Mouse (Mus musculus) neural tube, embryonic 11.5 days (tissue): ENCODE data around the gene Slc44a2. TPM values are rescaled to one million over a fixed set of nuclear protein-coding genes. Genes with fewer than 3 reads are reported as not detected.

ENCODE experiments used
- ATAC-seq: fragments of 200-750 bp; cut with Nextera tagmentation; 2 replicates; pipeline ENCODE4 v1.8.0; 2017; ENCODE audit warnings: moderate number of reproducible peaks, mild to moderate bottlenecking, moderate TSS enrichment, moderate library complexity; ENCODE audit not compliant: insufficient read depth, low FRiP score, low TSS enrichment
- DNase-seq: peaks from one replicate; pipeline ENCODE4 v3.0.0-alpha.2; 2015; ENCODE audit warnings: low spot score
- H3K27ac ChIP-seq: fragments of 300-500 bp; sonication (generic); 2 replicates; pipeline ENCODE4 v1.5.1; 2014; ENCODE audit warnings: low read depth, mild to moderate bottlenecking, low read length
- H3K27me3 ChIP-seq: fragments of 300-500 bp; sonication (generic); 2 replicates; pipeline ENCODE4 v1.6.1; 2014; ENCODE audit warnings: mild to moderate bottlenecking, low read length, mixed read lengths; ENCODE audit not compliant: control insufficient read depth, insufficient read depth
- H3K36me3 ChIP-seq: fragments of 300-500 bp; sonication (generic); 2 replicates; pipeline ENCODE4 v1.6.1; 2014; ENCODE audit warnings: mild to moderate bottlenecking, low read length, moderate library complexity, mixed read lengths; ENCODE audit not compliant: control insufficient read depth, insufficient read depth
- H3K4me1 ChIP-seq: fragments of 300-500 bp; sonication (generic); 2 replicates; pipeline ENCODE4 v1.6.1; 2014; ENCODE audit warnings: low read length, mixed read lengths; ENCODE audit not compliant: control insufficient read depth, insufficient read depth
- H3K4me2 ChIP-seq: fragments of 300-500 bp; sonication (generic); 2 replicates; pipeline ENCODE4 v1.6.1; 2014; ENCODE audit warnings: low read depth, mild to moderate bottlenecking, moderate library complexity
- H3K4me3 ChIP-seq: fragments of 300-500 bp; sonication (generic); 2 replicates; pipeline ENCODE4 v1.5.1; 2014; ENCODE audit warnings: low read depth, low read length
- H3K9ac ChIP-seq: fragments of 300-500 bp; sonication (generic); 2 replicates; pipeline ENCODE4 v1.6.1; 2014; ENCODE audit warnings: mild to moderate bottlenecking, low read length
- H3K9me3 ChIP-seq: fragments of 300-500 bp; sonication (generic); 2 replicates; pipeline ENCODE4 v1.6.1; 2016; ENCODE audit warnings: low read length; ENCODE audit not compliant: control insufficient read depth
- WGBS: fragments of 180-500 bp; shearing (Covaris S2); extraction: QIAGEN DNeasy Blood & Tissue Kit; methylation state at CpG from one replicate; pipeline ENCODE4 v1.1.7; 2014; 5-methylcytosine and 5-hydroxymethylcytosine counted together
- polyA plus RNA-seq: library from polyadenylated mRNA; unstranded; fragments of >200 nt; fragmentation: Nextera tagmentation; extraction: Ambion mirVana; gene quantifications from 2 replicates; pipeline ENCODE4 v1.2.1, GENCODE M21; 2014

The Slc44a2 gene
- polyA plus RNA-seq, 1 experiment from 2014 or later: 81.5 TPM

DNA sequence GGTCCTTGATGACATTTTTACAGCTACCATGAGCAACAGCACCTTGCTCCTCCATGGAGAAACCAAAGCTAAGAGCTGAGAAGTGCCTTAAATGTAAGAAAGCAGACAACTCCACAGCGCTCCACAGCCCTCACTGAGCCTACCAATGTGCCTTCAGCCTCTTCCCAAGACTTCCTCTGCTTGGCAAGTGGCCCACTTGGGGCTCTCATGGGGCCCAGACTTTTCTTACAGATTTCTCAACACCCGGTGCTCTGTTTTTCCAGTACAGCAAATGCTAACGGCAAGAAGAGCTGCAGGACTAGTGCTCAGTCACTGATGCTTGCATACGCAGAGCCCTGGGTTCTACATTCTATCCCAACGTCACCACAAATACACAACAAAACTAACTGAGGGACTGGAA lies 42.7 kb upstream of the Slc44a2 start:
- Histone ChIP-seq H3K27me3 (no peaks in the 10 kb centered on the region), H3K9ac (no peak overlapping the region), H3K4me3 (no peak overlapping the region), H3K36me3 (peaks cover 37% of the 10 kb centered on the region), H3K4me1 (no peaks in the 10 kb centered on the region), H3K4me2 (no peak overlapping the region), H3K27ac (no peak overlapping the region), H3K9me3 (no peaks in the 10 kb centered on the region)
- ATAC-seq (no peak), DNase-seq (no peak)
- 97% methylated on average over 5 of the region's 5 CpGs for WGBS

DNA sequence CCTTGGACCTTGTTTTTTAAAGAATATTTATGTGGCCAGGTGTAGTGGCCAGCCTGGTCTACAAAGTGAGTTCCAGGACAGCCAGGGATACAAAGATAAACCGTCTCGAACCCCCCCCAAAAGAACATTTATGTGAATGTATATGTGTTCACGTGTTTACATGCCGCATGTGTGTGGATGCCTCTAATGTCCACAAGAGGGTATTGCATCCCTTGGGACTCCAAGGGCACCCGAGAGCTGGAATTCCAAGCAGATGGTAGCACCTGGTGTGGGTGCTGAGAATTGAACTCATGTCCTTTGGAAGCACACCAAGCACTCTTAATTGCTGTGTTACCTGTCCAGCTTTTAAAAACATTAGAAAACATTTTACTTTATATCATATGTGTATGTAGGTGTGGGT lies 36.9 kb upstream of the Slc44a2 start:
- H3K9me3 ChIP-seq: no peaks in the 10 kb centered on the region
- H3K4me1 ChIP-seq: peaks cover 10% of the 10 kb centered on the region
- no peak for DNase-seq
- H3K36me3 ChIP-seq: peaks cover 17% of the 10 kb centered on the region
- H3K4me3 ChIP-seq: no peak overlapping the region
- no peak for ATAC-seq
- 92% methylated on average over 5 of the region's 5 CpGs for WGBS
- H3K4me2 ChIP-seq: no peak overlapping the region
- H3K27ac ChIP-seq: no peak overlapping the region
- no peak overlapping the region for H3K9ac ChIP-seq
- H3K27me3 ChIP-seq: no peaks in the 10 kb centered on the region

DNA sequence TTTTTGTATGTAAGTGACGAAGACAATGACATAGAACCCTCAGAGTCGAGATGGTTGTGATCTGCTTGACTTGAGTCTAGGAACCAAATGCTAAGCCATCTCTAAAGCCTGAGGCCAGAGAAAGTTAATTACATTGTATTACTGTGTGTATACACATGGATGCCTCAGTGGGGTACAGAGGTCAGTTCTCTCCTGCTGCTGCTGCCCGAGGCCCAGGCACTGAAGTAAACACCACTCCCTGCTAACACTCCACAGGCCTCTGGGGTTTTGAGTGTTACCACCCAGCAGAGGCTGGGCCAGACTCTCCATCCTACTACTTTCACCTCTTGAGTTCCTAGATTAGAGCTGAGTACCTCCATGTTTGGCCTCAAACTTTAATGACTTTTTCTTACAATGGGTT lies 36.5 kb upstream of the Slc44a2 start:
- H3K27ac ChIP-seq: no peak overlapping the region
- H3K9me3 ChIP-seq: no peaks in the 10 kb centered on the region
- H3K36me3 ChIP-seq: peaks cover 13% of the 10 kb centered on the region
- WGBS: 89% methylated on average over 3 of the region's 3 CpGs
- H3K27me3 ChIP-seq: no peaks in the 10 kb centered on the region
- peaks cover 12% of the 10 kb centered on the region for H3K4me1 ChIP-seq
- no peak overlapping the region for H3K9ac ChIP-seq
- H3K4me3 ChIP-seq: no peak overlapping the region
- no peak for ATAC-seq
- H3K4me2 ChIP-seq: no peak overlapping the region
- no peak for DNase-seq

DNA sequence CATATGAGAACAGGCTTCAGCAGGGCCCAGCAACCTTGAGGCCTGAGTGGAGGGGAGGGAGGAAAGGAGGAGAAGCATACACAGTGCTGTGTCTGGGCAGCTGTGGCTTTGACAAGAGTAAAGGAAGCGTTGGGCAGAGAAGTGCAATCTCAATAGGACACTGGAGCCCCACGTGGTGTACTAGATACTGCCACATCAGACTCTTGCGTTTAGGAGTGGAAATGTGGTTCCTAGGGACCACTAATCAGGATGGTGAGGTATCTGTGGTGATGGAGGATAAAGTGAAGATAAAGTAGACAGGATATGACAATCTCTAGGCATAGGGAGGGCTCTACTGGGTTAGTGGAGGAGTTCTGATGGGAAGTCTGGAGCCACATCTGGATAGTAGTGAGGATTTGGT lies 33.7 kb upstream of the Slc44a2 start:
- H3K36me3 ChIP-seq: peaks cover 2% of the 10 kb centered on the region; the same call in 1 of the 2 replicates
- peaks cover 18% of the 10 kb centered on the region for H3K4me1 ChIP-seq
- no peaks in the 10 kb centered on the region for H3K27me3 ChIP-seq
- WGBS: 66% methylated on average over 3 of the region's 3 CpGs
- H3K27ac ChIP-seq: no peak overlapping the region
- peak overlapping the region; percentile 78 for H3K4me2 ChIP-seq
- DNase-seq: no peak
- no peaks in the 10 kb centered on the region for H3K9me3 ChIP-seq
- H3K9ac ChIP-seq: peak overlapping the region; percentile 66; the same call in 1 of the 2 replicates
- peak overlapping the region; percentile 79 for H3K4me3 ChIP-seq
- ATAC-seq: no peak

DNA sequence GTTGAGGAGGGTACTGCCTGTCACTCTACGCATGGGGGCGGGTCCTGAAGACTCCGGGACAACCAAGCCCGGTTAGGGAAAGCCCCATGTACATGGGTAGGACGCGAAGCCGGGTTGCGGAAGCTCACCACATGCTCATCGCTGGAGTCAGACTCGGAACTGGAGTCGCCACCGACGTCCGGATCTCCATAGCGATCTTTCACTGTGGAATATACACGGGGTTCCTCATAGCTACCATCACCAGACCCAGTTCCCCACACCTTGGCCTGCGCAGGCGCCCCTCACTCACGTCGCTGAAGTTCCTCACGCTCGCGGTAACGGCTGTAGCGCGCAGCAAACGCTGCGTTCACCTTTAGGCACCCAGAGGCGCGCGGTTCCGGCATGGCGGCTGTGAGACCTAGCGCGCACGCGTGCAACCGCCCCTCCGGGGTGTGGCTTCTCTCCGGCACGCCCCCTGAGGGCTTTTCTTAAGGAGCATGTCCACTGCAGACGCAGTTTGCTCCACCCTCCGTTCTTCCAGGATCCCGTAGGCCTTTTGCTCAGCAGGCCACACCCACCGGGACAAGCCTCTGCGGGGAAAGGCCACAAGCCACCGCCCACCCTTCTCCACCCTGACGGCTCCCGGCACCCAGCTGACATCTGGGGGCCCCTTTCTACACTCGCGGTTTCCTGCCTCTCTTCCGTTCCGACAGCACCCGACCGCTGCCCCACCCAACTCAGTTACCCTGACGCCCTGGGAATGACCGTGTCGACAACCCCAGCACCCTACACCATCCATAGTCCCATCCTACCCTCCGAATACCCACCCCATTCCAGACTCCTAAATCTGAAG lies 32.7 kb upstream of the Slc44a2 start, which contains the start of gene Kri1:
Gene Kri1, minus strand, starts transcription at position 399 of the 832 bp plus-strand sequence.
- peak within 1 kb of the TSS; percentile 60; the same call in 1 of the 2 replicates for H3K27ac ChIP-seq

GRCm38 (mm10) chr9:21288404-21289336 lies 31.8 kb upstream of the Slc44a2 start:
- no peak for ATAC-seq
- Histone ChIP-seq H3K4me2 (peak overlapping the region; percentile 78), H3K9ac (peak overlapping the region; percentile 42; the same call in 1 of the 2 replicates), H3K36me3 (peaks cover 2% of the 10 kb centered on the region; the same call in 1 of the 2 replicates), H3K4me3 (peak overlapping the region; percentile 79), H3K27ac (no peak overlapping the region), H3K27me3 (no peaks in the 10 kb centered on the region), H3K9me3 (no peaks in the 10 kb centered on the region), H3K4me1 (peaks cover 18% of the 10 kb centered on the region)
- WGBS: 78% methylated on average over 13 of the region's 13 CpGs
- DNase-seq: no peak

More for the DNA sequence above, 32.7 kb upstream of the Slc44a2 start, which contains the start of gene Kri1:
- H3K9ac ChIP-seq: peak within 1 kb of the TSS; percentile 66
- WGBS: 1% methylated on average over 57 of the region's 59 CpGs
- no peaks in the 10 kb centered on the region for H3K9me3 ChIP-seq
- H3K4me3 ChIP-seq: peak within 1 kb of the TSS; percentile 79
- peak; percentile 97 for DNase-seq
- H3K4me1 ChIP-seq: peaks cover 18% of the 10 kb centered on the region
- H3K27me3 ChIP-seq: no peaks in the 10 kb centered on the region
- ATAC-seq: peak; percentile 49
- H3K4me2 ChIP-seq: peak within 1 kb of the TSS; percentile 78
- H3K36me3 ChIP-seq: peaks cover 2% of the 10 kb centered on the region; the same call in 1 of the 2 replicates

GRCm38 (mm10) chr9:21289337-21289671 lies 31.2 kb upstream of the Slc44a2 start:
- peaks cover 2% of the 10 kb centered on the region; the same call in 1 of the 2 replicates for H3K36me3 ChIP-seq
- H3K4me3 ChIP-seq: 0 out of 2 replicates have a peak overlapping the region, but pooled peaks have one; percentile 10
- no peak overlapping the region for H3K27ac ChIP-seq
- H3K9me3 ChIP-seq: no peaks in the 10 kb centered on the region
- peak overlapping the region; percentile 60 for H3K4me2 ChIP-seq
- H3K9ac ChIP-seq: no peak overlapping the region
- peaks cover 18% of the 10 kb centered on the region for H3K4me1 ChIP-seq
- no peaks in the 10 kb centered on the region for H3K27me3 ChIP-seq
- ATAC-seq (no peak), DNase-seq (no peak)
- WGBS: 93% methylated on average over 2 of the region's 2 CpGs

- H3K4me2 ChIP-seq: peak overlapping the region; percentile 60
- no peaks in the 10 kb centered on the region for H3K9me3 ChIP-seq
- no peaks in the 10 kb centered on the region for H3K27me3 ChIP-seq
- peaks cover 18% of the 10 kb centered on the region for H3K4me1 ChIP-seq
- no peak for DNase-seq
- no peak for ATAC-seq
- H3K36me3 ChIP-seq: no peaks in the 10 kb centered on the region
- under 1% methylated on average over 20 of the region's 20 CpGs for WGBS
- peak overlapping the region; percentile 68 for H3K27ac ChIP-seq
- peak overlapping the region; percentile 70 for H3K4me3 ChIP-seq
- peak overlapping the region; percentile 78 for H3K9ac ChIP-seq
Observed at GRCm38 (mm10) chr9:21290589-21290988, 29.9 kb upstream of the Slc44a2 start.
